In the genomic region with DNA sequence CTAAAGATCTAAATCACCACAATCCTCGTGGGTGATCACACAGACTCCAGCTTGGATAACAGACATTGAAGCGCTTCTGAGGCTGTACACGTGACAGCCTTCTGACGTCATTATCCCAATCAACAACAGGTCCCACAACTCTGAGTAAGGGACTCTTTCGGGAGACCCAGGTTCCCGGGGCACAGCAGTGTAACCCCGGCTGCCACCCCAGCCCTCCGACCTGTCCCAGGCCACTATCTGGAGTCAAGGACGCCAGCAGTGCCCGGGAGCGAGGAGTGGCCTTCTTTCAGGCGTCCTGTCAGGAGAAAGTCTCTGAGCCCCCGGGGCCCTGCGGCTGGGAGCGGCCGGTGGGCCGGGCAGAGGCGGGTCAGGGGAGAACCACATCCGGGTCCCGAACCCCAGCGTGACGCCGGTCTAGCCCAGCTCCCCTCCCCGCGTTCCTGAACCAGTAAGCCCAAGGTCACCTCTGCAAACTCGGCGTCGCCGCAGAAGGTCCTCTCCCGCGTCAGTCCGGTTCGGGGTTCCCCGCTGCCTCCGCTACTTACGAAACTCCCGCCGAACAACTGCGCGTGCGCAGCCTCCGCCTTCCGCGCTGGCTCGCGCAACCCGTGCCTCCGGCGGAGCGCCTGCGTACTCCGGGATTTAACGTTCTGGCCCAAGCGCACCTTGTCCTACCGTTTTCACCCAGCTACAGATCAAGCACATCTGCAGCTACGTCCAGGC, we compare ENCODE assay signal across 8 mouse cellular contexts. TPM values are rescaled to one million over a fixed set of nuclear protein-coding genes. Genes with fewer than 3 reads are reported as not detected.
A peak's percentile ranks its signal among the peaks of the same experiment; 100 is the strongest.
DNase-seq lines count a peak whose midpoint lies in the region; ATAC-seq lines count a peak whose summit lies in the region.

A gene (minus strand): TSS at position 644 of the 723 bp plus-strand sequence.

- no peaks in the 10 kb centered on the region for H3K9me3 ChIP-seq in intestine, embryonic 15.5 days

- under 1% methylated on average over 56 of the region's 56 CpGs for WGBS in intestine, embryonic 15.5 days

- H3K9ac ChIP-seq in intestine, embryonic 15.5 days, result peak within 1 kb of the TSS; percentile 61

- H3K27me3 ChIP-seq in intestine, embryonic 15.5 days (replicated peaks), result no peaks in the 10 kb centered on the region

- DNase-seq in adrenal gland, adult 2 months, result peak; percentile 92
- peak; percentile 82 for DNase-seq in embryo, embryonic 11.5 days (ENCODE audit: low read depth, low spot score)
- DNase-seq in gastrocnemius, postnatal 36 days, result peak; percentile 84 to 86
- DNase-seq in left cerebral cortex, postnatal 25 days (ENCODE audit: low spot score in 2 of 2), result peak; percentile 86 to 89
- DNase-seq in mesoderm, embryonic 11.5 days (ENCODE audit: low read depth, low spot score), result peak; percentile 92
- DNase-seq in right cerebral cortex, postnatal 25 days, result peak; percentile 85
- DNase-seq in urinary bladder, postnatal 36 days (ENCODE audit: low spot score in 2 of 2), result peak; percentile 78 to 87

- peaks cover 4% of the 10 kb centered on the region; the same call in 1 of the 2 replicates for H3K36me3 ChIP-seq in intestine, embryonic 15.5 days

- peaks cover 25% of the 10 kb centered on the region for H3K4me1 ChIP-seq in intestine, embryonic 15.5 days (replicated peaks)

- peak within 1 kb of the TSS; percentile 79 for H3K4me2 ChIP-seq in intestine, embryonic 15.5 days (replicated peaks)

- peak; percentile 91 for ATAC-seq in intestine, embryonic 15.5 days

- H3K4me3 ChIP-seq in intestine, embryonic 15.5 days (replicated peaks), result peak within 1 kb of the TSS; percentile 73

- H3K27ac ChIP-seq in intestine, embryonic 15.5 days, result peak within 1 kb of the TSS; percentile 72

- intact Hi-C loops in gastrocnemius, postnatal 36 days (cut with DNase I), result no loop called here
- intact Hi-C loops in left cerebral cortex, postnatal 25 days (cut with DNase I), result no loop called here

RNA-seq across cellular contexts. Expression of the gene that starts here (rescaled TPM):
- 1 to 10 TPM; 4.1 to 6.3 TPM for total RNA-seq in adrenal gland, adult 2 months (2021)
- polyA plus RNA-seq in adrenal gland, adult 2 months (2012; rRNA removed), result 0.76 and 0.77 TPM in 2 replicates
- 1 to 10 TPM; 1.2 to 1.3 TPM for total RNA-seq in gastrocnemius, postnatal 36 days (2021)
- 28.3 and 29.4 TPM in 2 replicates for polyA plus RNA-seq in intestine, embryonic 15.5 days (2015; fragmentation: Nextera tagmentation; extraction: Ambion mirVana)
- total RNA-seq in left cerebral cortex, postnatal 25 days (2021), result 1 to 10 TPM; 4.7 TPM

Comparison
In these comparisons a context has a peak if more than half of its experiments do, and no peak if none do; other contexts are left out.
1. Peak in every context shown above with its lines: DNase-seq, ATAC-seq, H3K4me3 ChIP-seq and H3K27ac ChIP-seq.
2. RNA of the gene that starts here (polyA plus RNA-seq): 28.3 to 29.4 TPM in intestine, embryonic 15.5 days; 0.76 to 0.77 TPM in adrenal gland, adult 2 months; every median in the first group is over 10 times any median in the second.